Mouse (Mus musculus) kidney, postnatal 10 days (tissue): ENCODE results near the gene Fads1.
A peak's percentile ranks its signal among the peaks of the same experiment; 100 is the strongest.

Experiments
- DNase-seq: peaks from one replicate; pipeline ENCODE4 v3.0.0; 2021; ENCODE audit warnings: mixed read lengths

Fads1 gene

DNA sequence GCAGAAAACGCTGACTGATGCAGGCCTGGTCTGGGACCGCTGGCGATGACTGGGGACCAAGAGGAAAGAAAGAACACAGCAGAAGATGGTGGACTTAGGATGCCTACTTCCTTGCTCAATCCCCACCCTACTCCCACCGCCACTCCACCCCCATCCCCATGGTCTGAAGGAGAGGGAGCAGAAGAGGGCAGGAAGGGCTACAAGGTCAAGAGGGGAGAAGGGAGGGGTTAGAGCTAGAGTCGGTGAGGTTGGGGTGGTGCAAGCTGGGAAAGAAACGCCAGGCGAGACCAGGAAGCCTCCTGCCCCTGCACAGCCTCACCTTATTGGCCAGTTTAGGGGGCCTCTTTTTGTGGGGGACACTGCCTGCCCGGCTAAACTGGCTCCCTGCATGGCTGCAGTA is 33.4 kb downstream of the Fads1 start:
- DNase-seq = no peak

DNA sequence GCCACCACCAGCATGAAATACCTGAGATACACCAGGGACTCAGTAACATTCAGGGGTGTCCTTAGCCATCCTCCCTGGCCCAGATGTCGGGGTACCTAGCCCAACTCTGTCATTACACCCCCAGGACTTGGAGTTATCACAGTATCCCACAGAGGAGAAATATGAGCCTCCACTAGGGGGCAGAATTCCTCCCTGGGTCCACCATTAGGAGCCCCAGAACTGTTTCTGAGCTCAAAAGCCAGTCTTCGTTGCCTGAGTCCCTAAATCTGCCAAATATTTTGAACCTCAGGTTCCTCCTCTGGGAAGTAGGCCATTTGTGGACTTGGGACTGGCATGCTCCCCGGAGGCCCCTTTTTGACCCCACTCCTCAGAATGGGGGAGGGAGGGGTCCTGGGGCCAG is 36.4 kb downstream of the Fads1 start:
- DNase-seq = peak; percentile 68

DNA sequence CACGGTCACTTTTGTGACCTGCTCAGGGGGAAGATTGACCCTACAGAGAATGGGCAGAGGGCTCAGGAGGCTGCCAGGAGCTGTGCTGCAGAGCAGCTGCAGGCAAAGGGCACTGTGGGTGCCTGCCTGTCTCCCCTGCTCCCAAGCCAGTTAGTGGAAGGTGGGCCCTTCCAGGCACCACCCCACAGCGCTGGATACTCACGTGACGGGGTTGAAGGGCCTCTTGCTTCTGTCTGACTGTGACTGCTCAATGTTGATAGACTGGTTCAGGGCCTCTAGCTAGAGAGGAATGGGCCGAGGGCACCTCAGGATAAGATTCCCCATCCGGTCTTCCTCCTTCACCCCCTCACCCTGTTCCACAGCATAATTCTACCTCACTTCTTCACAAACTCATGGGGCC is 36.9 kb downstream of the Fads1 start:
- no peak for DNase-seq

DNA sequence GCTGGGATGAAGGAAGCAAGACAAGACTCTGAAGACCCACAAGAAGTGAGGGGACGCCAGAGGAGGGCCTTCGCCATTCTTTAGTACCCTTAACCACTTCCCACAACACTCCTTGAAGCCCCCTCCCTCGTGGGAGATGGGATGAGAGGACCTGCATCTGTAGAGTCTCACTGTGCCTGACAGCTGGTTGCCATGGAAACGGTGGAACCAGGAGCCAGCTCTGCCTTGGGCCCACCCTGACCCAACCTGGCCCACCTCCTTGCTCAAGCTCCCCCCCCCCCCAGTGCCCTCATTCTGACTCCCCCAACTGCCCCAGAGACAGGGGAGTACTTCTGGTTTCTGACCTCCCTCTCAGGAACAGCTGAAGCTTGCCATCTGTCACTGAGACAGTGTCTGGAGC is 38.9 kb downstream of the Fads1 start:
- no peak for DNase-seq

DNA sequence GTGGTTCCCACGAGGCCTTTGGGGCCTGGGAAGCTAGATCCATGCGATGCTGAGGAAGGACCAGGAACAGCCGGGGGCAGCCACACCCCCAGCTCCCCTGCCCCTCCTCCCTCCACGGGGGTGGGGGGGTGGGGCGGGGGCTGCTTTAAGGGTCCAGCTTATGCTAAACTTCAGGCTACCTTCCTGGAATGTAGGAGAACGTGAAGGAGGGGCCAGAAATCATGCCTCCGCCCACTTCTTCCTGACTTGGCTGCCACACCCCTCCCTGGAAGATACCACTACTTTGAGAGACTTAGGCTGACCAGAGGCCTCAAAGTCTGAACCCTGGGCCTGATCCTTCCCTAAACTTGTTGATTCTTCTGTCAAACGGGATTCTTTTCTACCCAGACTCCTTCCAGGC is 40.0 kb downstream of the Fads1 start:
- DNase-seq = no peak

DNA sequence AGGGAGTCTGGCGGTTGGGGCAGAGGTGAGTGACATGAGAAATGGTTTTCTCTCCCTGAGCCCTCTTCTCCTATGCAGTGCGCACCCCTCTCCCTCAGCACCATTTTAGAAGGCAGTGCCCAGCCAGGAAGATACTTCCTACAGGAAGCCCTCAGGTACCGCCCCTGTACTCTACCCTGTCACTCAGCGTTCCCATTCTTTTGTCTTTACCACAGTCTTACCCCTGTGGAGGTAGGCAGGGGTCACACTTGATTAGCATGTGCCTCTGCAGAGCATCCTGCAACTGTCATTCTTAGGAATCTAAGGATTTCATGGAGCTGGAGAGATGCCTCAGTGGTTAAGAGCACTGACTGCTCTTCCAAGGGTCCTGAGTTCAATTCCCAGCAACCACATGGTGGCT is 40.9 kb downstream of the Fads1 start:
- DNase-seq = no peak

DNA sequence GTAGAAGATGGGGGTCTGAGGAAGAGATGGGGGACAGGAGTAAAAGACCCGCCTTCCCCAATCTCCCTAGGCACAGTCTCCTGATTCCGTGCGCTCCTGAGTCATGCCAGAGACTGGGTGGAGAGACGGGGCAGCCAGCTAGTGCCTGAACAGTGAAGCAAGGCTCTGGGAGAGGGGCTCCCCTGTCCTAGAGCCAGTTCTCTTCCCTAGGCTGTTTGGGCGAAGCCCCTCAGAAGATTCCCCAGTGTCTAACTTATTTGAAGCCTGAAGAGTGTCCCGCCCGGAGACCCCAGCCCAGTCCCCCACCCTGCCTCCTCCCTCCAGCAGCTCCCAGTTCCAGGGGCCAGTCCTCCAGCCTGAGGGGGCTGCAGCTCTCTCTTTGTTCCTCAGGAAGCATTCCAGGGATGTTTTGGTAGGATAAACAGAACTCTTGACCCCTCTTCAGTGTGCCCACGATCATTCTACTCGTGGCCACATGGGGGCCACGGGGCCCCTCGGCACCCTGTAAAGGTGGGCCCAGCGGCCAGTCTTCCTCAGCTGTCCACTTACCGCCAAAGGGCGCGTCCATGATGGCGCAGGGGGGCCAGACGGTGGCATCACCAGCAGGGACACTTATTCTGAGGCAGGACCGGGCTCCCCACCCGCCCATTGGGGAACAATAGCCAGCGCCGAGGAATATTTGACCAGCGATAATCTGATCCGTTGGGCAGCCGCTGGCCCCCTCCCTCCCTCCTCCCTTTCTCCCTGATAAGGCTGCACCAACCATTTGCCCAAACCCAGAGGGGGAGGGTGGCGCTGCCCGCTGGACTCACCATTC is 42.2 kb downstream of the Fads1 start:
- no peak for DNase-seq

DNA sequence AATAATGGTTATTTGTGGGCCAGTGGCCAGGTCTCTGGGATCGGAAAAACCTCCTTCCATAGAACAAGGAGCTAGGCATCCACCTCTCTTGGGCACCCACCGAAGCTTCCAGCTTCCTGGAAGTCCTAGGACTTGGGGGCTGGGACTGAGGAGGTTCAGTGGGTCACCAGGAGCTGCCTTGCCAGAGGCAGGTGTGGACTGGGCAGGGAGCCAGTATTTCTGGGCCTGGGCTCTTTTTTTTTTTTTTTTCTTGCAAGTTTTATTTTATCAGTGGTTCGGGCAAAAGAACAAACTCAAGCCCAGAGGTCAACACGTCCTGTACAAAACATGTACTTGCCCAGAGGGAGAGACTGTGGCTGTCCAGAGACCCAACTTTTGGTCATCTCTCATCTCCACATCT is 43.1 kb downstream of the Fads1 start:
- peak; percentile 66 for DNase-seq

DNA sequence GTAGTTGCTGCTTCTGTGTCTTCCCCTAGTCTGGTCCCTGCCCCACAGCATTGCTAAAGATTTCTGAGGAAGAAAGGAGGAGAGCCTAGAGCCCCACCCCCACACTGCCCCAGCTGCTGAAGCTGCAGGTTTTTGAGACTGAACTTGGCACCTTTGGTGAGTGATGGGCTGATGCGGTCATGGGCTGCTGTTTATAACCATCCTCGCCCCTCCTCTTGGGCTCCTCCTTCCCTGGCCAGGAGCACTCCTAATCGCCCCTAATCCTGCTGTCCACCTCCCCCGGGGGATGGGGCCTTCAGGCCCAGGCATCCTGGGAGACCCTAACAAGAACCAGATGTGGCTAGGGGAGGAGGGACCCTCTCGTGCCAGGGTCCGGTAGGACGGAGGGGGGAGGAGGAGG is 48.3 kb downstream of the Fads1 start:
- peak; percentile 51 for DNase-seq

DNA sequence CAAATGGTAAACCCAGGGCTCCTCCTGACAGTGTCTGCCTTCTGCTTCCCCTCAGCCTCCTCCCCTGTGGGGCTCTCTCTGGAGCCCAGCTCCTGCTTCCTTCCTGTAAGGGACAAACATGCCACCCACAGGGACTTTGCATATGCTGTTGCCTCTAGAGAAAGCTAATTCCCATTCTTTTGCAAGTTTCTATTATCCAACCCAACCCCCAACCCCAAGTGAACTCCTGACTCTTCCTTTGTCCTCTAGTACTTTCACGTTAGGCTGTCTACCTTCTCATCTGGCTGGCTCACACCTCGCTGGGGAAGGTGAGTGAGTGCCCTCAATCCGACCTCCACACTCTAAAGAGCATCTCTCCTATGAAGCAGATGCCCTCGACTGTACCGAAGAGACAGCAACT is 49.2 kb downstream of the Fads1 start:
- DNase-seq = no peak

DNA sequence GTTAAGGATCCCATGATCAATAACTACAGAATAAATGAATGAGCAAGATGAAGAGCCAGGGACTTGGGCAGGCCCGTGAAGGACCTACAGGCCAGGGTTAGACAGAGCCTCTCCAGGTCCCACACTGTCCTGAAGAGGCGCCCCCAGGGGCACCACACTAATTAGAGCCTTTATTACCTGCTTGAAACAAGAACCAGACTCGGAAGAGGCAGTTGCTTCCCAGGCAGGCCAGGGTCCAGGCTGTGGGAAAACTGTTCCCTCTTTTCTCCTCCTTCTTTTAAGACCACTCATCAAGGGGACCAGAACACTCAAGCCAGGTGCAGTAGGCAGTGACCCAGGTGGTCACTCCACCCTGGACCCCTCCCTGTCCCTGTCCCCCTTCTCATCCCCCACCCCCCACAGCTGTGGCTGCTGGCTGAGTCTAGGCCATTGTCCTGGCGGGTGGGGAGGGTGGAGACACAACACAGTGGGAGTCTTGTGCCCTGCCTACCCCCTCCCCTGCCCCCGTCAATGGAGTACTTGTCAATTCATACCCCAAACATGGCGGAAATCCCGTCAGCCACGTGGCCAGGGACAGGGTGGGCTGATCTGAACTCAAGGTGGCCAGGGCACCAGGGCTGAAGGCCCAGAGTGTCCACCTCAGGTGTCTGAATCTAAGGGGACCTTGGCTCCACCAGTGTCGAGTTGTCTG is 49.8 kb downstream of the Fads1 start:
- DNase-seq = no peak

DNA sequence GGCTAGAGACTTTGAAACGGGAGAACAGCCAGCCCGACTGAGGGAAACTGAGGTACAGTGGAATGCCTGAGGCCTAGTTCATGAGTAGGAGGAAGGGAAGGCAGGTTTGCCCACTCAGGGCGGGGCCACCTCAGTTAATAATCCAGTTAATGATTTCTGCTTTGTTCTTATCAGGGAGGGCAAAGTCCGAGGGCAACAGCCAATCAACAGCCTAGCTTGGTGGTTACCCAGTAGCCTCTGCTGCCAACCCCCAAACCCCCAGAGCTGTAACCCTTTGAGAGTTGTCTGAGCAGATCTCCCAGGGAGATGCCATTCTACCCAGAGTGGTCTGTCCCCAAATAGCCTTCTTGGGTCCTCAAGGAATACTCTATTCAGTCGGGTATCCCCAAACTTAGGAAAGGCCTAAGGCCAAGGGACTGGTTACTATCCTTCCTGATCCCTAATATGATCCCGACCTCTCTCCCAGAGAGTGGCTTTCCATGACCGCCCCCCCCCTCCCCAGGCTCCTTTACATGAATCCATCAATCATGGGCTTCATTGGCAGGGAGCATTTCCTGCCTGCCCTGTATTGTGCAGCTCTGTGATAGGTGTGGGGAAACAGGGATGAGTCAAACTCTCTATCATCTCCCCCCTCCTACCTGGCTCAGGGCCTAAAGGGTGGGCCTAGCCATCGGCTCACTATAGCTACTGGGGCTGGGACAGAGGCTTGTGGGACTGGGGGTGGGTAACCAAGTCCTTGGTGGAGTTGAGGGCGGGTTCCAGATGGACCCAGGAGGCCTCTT is 53.3 kb downstream of the Fads1 start:
- peak; percentile 58 for DNase-seq

DNA sequence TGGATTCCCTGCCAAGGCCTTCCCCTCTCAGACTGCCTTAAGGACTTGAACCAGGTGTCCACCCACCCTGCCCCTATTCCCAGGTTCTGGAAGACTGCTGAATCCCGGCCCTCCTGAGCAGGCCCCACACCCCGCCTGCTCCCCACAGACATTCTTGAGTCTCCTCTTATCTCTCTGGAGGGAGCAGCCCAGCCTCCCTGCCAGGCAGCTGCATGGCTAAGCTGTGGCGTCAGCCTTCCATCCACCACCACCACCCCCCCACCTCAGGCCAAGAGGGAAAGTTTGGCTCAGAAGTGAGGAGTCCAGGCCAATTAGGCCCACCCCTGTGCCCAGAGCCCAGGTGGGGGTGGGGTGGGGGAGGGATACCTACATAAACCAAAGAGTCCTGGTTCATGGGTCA is 55.8 kb downstream of the Fads1 start:
- DNase-seq = no peak

DNA sequence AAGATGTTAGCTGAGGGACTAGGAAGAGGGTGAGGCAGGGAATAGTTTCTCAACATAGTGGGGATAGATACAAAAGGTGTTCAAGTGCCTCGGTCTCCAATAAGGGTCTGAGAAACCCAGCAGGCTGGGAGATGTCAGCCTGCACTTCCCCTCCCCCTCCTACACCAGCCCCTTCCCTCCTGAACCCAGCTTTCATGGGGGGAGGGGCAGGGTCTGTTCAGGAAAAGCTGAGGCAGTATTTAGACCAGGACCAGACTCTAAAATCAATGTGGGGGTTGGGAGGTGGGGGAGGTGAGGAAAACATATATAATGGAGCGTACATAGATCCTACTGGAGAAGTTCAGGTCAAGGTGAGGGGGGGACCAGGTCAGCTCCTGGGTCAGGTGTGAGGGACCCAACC is 56.7 kb downstream of the Fads1 start:
- DNase-seq = no peak

DNA sequence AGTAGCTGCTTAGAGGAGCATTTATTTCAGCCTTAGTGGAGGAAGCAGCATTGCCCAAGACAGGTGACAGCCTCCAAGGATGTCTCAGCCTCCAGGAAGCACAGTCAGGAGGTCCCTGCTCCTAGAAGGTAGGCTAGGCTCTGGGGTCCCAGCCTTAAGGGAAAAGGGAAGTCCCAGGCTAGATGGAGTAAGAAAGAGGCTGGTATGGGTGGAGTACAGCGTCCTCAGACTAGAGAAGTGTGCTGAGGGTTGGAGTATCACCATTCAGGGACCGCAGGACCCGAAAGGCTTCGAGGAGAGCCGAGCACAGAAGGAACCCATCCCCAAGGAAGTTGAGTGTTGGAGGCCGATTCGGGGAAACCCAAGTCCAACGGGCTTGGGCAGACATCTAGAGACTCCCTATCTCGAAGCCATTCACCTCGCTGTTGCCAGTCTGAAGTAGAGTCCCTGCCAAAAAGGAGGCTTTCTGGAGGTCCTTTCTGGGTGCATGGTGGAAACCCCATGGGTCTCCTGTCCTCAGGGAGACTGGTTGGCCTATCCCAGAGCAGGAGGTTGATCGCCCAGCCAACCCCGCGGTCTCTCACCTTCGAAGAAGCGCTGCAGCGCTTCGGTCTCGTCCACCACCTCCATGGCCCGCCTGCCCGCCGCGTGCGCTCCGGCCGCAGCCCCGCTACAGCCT is 57.4 kb downstream of the Fads1 start:
- no peak for DNase-seq

DNA sequence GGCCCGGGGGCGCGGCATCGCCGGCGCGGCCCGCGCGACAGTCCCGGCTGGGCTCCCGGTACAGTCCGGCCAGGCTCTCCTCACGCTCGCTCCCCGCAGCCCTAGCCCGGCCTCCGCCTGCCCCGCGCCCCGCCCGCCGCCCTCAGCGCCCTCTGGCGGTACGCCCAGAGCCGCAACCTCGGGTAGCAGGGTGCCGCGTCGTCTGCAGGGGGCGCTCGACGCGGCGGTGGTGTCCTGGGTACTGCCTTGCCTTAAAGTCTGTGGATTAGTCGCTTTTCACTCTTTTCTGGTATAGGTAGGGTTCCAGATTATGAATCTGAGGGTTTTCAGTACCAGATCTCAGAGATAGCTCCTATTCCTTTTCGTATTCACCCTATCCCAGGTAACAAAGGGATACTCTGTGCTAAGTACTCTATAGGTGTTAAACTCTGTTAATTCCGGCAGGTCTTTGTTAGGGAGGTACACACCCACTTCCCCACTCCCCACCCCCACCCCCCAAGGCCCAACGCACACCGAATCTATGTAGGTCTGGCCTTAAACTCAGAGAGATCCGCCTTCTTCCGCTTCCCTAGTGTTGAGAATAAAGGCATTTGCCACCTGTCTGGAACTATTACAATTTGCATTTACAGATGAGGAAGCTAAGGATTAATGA is 58.1 kb downstream of the Fads1 start, which contains the start of gene Myrf:
Myrf (minus strand) TSS at position 95 of the 652 bp plus-strand sequence.
- DNase-seq = peak; percentile 87

DNA sequence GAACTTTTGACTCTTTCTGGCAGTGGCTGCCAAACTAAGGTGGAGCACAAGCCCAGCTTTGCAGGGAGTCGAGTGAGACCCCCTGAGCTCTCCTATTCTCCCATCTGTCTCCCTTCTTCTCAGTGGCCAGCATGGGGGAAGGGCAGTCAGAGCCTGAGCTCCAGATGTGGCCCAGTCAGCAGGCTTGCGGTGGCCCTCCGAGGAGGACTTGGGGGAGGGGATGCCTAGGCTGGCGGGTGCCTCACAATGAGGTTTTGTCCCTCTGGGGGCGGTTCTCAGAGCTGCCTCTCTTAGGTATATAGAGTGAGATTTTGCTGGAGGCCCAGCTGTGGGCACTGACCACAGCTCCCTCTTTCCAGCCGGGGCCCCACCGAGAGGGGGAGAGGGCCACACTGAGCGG is 60.2 kb downstream of the Fads1 start:
- DNase-seq = no peak

DNA sequence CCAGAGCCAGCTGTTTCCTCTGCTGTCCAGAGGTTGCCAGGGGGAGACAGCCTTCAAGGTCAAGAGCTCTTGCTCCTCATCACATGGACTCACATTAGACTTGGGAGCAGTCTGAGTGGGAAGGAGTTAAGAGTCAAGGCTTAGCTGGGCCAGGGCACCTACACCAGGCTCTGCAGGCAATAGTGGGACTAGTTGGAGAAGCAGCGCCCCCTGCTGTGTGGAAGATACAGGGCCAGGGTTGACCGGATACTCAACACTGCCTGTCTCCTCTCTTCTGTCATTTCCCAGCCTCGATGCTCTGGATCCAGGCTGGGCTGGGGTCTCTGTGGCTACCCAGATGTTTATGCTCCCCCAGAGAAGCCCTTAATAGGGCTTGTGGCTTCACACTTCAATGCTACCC is 61.5 kb downstream of the Fads1 start:
- DNase-seq = peak; percentile 76
